Mouse (Mus musculus): Measurements from ENCODE around the gene Npl.
"Not testable (repeated sequence)": the region's sequence is repeated elsewhere in the genome, so short reads cannot be mapped to it uniquely, and the experiment has no call there.

DNA sequence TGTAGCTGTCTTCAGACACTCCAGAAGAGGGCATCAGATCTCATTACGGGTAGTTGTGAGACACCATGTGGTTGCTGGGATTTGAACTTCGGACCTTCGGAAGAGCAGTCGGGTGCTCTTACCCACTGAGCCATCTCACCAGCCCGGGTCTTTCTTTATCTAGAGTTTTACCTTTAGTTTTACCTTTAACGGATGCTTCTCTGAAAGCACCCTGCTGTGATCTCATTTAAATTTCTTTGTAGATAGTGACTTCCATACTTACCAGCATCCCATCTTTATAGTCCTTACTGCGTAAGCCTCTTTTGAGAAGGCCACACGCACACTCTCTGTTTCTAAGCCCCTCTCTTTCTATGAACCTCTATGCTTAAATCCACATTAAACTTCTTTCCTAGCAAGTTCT lies 40.3 kb downstream of the Npl start:
- TF ChIP-seq CTCF, EP300 (IDR thresholded peaks at IDR 0.05; ENCODE audit: low read depth): not testable (repeated sequence)
